Mouse (Mus musculus): Measurements from ENCODE around the gene Sipa1l3.

The Sipa1l3 gene

DNA sequence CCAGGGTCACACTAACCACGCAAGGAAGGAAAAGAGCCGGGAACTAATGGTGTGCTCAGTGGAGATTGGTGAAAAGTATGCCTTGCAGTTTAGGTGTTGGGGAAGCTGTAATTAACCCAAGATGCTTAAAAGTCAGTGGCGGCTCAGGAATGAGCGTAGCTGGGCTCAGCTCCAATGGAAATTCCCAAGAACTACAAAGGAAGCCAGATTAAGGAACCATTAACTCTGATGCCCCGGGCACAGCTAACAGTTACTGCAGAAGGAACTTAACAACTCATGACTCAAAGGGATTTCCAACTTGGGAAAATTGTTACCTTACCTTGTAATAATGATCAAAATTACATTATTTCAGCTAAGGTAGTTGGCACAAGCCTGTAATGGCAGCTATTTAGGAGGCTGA lies 241.7 kb downstream of the Sipa1l3 start:
- no peak for DNase-seq

GRCm38 (mm10) chr7:29271687-29272465 lies 246.6 kb downstream of the Sipa1l3 start:
- DNase-seq, result no peak

- DNase-seq, result no peak
Measured at GRCm38 (mm10) chr7:29270445-29270844, 248.0 kb downstream of the Sipa1l3 start.
